Mouse (Mus musculus): Measurements from ENCODE around the gene Lgr4. TPM values are rescaled to one million over a fixed set of nuclear protein-coding genes. Genes with fewer than 3 reads are reported as not detected.
"Not testable (repeated sequence)": the region's sequence is repeated elsewhere in the genome, so short reads cannot be mapped to it uniquely, and the experiment has no call there.

The Lgr4 gene
- polyA plus RNA-seq (2014; fragmentation: Nextera tagmentation; extraction: Ambion mirVana) = 18.3 and 20.7 TPM in 2 replicates

- peak; percentile 98 for ATAC-seq (ENCODE audit: low FRiP score)
- peak within 1 kb of the TSS; percentile 74 for H3K4me2 ChIP-seq (replicated peaks; ENCODE audit: low read depth, low read length)
- WGBS = under 1% methylated on average over 81 of the region's 111 CpGs
Observed at GRCm38 (mm10) chr2:109917496-109918413, at the start of gene Lgr4. Gene Lgr4 (plus strand): TSS chr2:109917647.

GRCm38 (mm10) chr2:109879429-109879828 lies 38.0 kb upstream of the Lgr4 start:
- not testable (repeated sequence) for DNase-seq (ENCODE audit: low spot score); H3K27ac ChIP-seq (ENCODE audit: low read depth, low read length); H3K4me2 ChIP-seq (replicated peaks; ENCODE audit: low read depth, low read length); H3K4me3 ChIP-seq (ENCODE audit: low read depth, low read length); ATAC-seq (ENCODE audit: low FRiP score); H3K9ac ChIP-seq (ENCODE audit: low read depth, low read length); H3K27me3 ChIP-seq (ENCODE audit: control insufficient read depth, insufficient read depth, low read length); H3K36me3 ChIP-seq (ENCODE audit: control insufficient read depth, insufficient read depth, low read length); H3K4me1 ChIP-seq (replicated peaks; ENCODE audit: control insufficient read depth, insufficient read depth, low read length); H3K9me3 ChIP-seq (ENCODE audit: control insufficient read depth, low read length)
- WGBS = 85% methylated on average over 4 of the region's 4 CpGs

More at GRCm38 (mm10) chr2:109917496-109918413, at the start of gene Lgr4:
- peak within 1 kb of the TSS; percentile 98 for H3K27ac ChIP-seq (ENCODE audit: low read depth, low read length)
- no peaks in the 10 kb centered on the region for H3K9me3 ChIP-seq (ENCODE audit: control insufficient read depth, low read length)
- H3K4me3 ChIP-seq (ENCODE audit: low read depth, low read length) = peak within 1 kb of the TSS; percentile 92
- H3K9ac ChIP-seq (ENCODE audit: low read depth, low read length) = peak within 1 kb of the TSS; percentile 94
- no peaks in the 10 kb centered on the region for H3K27me3 ChIP-seq (ENCODE audit: control insufficient read depth, insufficient read depth, low read length)
- no peaks in the 10 kb centered on the region for H3K4me1 ChIP-seq (replicated peaks; ENCODE audit: control insufficient read depth, insufficient read depth, low read length)
- no peaks in the 10 kb centered on the region for H3K36me3 ChIP-seq (ENCODE audit: control insufficient read depth, insufficient read depth, low read length)
- DNase-seq (ENCODE audit: low spot score) = peak; percentile 93

DNA sequence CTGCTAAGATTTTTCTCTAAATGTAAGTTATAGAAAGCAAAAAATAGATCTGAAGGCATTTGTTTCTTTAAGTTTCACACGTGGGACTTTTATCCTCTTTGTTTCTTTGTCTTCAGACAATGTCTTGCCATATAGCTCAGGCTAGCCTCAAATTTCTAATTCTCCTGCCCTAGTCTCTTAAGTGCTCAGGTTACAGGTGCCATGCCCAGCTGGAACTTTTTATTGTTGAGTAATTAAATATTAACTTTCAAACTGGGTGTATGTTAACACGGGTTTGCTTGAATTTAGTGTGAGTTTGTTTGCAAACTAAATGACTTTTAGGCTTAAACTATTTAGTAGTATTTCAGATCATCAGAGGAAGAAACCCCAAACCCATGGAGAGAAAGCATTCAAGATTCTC lies 36.3 kb upstream of the Lgr4 start:
- ATAC-seq (ENCODE audit: low FRiP score) (no peak), DNase-seq (ENCODE audit: low spot score) (no peak)
- Histone ChIP-seq H3K27ac (ENCODE audit: low read depth, low read length) (no peak overlapping the region), H3K4me2 (replicated peaks; ENCODE audit: low read depth, low read length) (no peak overlapping the region), H3K27me3 (ENCODE audit: control insufficient read depth, insufficient read depth, low read length) (no peaks in the 10 kb centered on the region), H3K9me3 (ENCODE audit: control insufficient read depth, low read length) (no peaks in the 10 kb centered on the region), H3K4me3 (ENCODE audit: low read depth, low read length) (no peak overlapping the region), H3K9ac (ENCODE audit: low read depth, low read length) (no peak overlapping the region), H3K36me3 (ENCODE audit: control insufficient read depth, insufficient read depth, low read length) (no peaks in the 10 kb centered on the region), H3K4me1 (replicated peaks; ENCODE audit: control insufficient read depth, insufficient read depth, low read length) (no peaks in the 10 kb centered on the region)
- 63% methylated on average over 2 of the region's 2 CpGs for WGBS

DNA sequence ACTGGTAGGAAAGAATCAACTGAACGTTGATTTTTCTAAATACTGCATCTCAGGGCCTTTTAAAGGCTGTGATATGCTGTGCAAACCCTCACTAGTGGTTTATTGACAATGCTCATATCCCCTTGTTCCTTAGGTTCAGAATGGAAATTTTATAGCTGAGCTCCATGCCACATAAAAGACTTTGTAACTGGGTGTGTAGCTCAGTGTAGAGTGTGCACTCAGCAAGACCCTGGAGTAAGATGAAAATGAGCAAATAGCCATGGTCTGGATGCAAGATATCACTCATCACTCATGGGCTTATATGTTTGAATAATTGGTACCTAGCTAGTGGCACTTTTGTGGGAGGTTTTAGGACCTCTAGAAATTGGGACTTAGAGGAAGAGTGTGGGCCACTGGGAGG lies 35.8 kb upstream of the Lgr4 start:
- Histone ChIP-seq H3K4me2 (replicated peaks; ENCODE audit: low read depth, low read length) (no peak overlapping the region), H3K27ac (ENCODE audit: low read depth, low read length) (no peak overlapping the region), H3K9me3 (ENCODE audit: control insufficient read depth, low read length) (no peaks in the 10 kb centered on the region), H3K27me3 (ENCODE audit: control insufficient read depth, insufficient read depth, low read length) (no peaks in the 10 kb centered on the region), H3K4me1 (replicated peaks; ENCODE audit: control insufficient read depth, insufficient read depth, low read length) (no peaks in the 10 kb centered on the region), H3K36me3 (ENCODE audit: control insufficient read depth, insufficient read depth, low read length) (no peaks in the 10 kb centered on the region), H3K4me3 (ENCODE audit: low read depth, low read length) (no peak overlapping the region), H3K9ac (ENCODE audit: low read depth, low read length) (no peak overlapping the region)
- no peak for DNase-seq (ENCODE audit: low spot score)
- no peak for ATAC-seq (ENCODE audit: low FRiP score)
- 74% methylated on average over 1 of the region's 1 CpGs for WGBS

GRCm38 (mm10) chr2:109884106-109884505 lies 33.3 kb upstream of the Lgr4 start:
- 84% methylated on average over 4 of the region's 4 CpGs for WGBS
- no peaks in the 10 kb centered on the region for H3K27me3 ChIP-seq (ENCODE audit: control insufficient read depth, insufficient read depth, low read length)
- H3K4me1 ChIP-seq (replicated peaks; ENCODE audit: control insufficient read depth, insufficient read depth, low read length) = no peaks in the 10 kb centered on the region
- no peak overlapping the region for H3K4me2 ChIP-seq (replicated peaks; ENCODE audit: low read depth, low read length)
- no peak overlapping the region for H3K27ac ChIP-seq (ENCODE audit: low read depth, low read length)
- ATAC-seq (ENCODE audit: low FRiP score) (no peak), DNase-seq (ENCODE audit: low spot score) (no peak)
- no peaks in the 10 kb centered on the region for H3K9me3 ChIP-seq (ENCODE audit: control insufficient read depth, low read length)
- no peaks in the 10 kb centered on the region for H3K36me3 ChIP-seq (ENCODE audit: control insufficient read depth, insufficient read depth, low read length)
- H3K4me3 ChIP-seq (ENCODE audit: low read depth, low read length) = no peak overlapping the region
- no peak overlapping the region for H3K9ac ChIP-seq (ENCODE audit: low read depth, low read length)

DNA sequence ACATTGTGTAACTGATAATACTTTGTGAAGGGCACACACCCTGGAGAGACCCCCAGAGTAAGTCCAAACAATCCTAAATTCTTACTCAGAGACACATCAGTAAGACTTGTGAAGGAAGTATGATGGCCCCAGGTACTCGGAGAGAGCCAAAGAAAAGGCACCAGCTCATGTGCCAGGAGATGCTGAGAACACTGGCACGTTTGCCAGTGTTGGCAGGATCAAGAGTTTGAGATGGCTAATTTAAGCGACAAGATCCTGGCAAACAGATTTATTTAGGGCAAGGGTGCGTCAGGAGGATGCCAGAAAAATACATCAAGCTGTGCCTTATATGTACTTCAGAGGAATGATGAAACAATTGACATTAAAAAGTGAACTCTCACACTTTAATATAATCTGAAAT lies 32.9 kb upstream of the Lgr4 start:
- Histone ChIP-seq H3K4me2 (replicated peaks; ENCODE audit: low read depth, low read length) (no peak overlapping the region), H3K4me3 (ENCODE audit: low read depth, low read length) (no peak overlapping the region), H3K27ac (ENCODE audit: low read depth, low read length) (no peak overlapping the region), H3K9me3 (ENCODE audit: control insufficient read depth, low read length) (no peaks in the 10 kb centered on the region), H3K36me3 (ENCODE audit: control insufficient read depth, insufficient read depth, low read length) (no peaks in the 10 kb centered on the region), H3K9ac (ENCODE audit: low read depth, low read length) (no peak overlapping the region), H3K27me3 (ENCODE audit: control insufficient read depth, insufficient read depth, low read length) (no peaks in the 10 kb centered on the region), H3K4me1 (replicated peaks; ENCODE audit: control insufficient read depth, insufficient read depth, low read length) (no peaks in the 10 kb centered on the region)
- DNase-seq (ENCODE audit: low spot score) (no peak), ATAC-seq (ENCODE audit: low FRiP score) (no peak)
- WGBS = 69% methylated on average over 4 of the region's 4 CpGs

DNA sequence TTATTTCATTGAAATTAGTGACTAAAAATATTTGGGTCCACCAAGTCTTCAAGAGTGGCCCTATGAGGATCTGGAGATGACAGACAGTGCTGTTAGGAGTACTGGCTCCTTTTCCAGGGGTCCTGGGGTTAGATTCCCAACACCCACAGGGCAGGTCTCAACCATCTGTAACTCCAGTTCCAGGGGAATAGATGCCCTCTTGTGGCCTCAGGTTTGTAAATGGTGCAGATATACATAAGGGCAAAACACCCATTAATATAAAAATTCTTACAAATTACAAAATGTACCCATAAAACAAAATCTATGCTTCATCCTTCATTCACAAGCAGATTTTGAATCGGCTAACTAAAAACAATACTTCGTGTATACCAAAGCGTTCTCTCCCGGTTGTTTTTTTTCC lies 27.4 kb upstream of the Lgr4 start:
- H3K36me3 ChIP-seq (ENCODE audit: control insufficient read depth, insufficient read depth, low read length) = no peaks in the 10 kb centered on the region; the same call in 1 of the 2 replicates
- no peaks in the 10 kb centered on the region for H3K4me1 ChIP-seq (replicated peaks; ENCODE audit: control insufficient read depth, insufficient read depth, low read length)
- peak overlapping the region; percentile 84; the same call in 1 of the 2 replicates for H3K27ac ChIP-seq (ENCODE audit: low read depth, low read length)
- H3K4me3 ChIP-seq (ENCODE audit: low read depth, low read length) = peak overlapping the region; percentile 88
- H3K9me3 ChIP-seq (ENCODE audit: control insufficient read depth, low read length) = no peaks in the 10 kb centered on the region
- peak overlapping the region; percentile 90 for H3K9ac ChIP-seq (ENCODE audit: low read depth, low read length)
- no peaks in the 10 kb centered on the region for H3K27me3 ChIP-seq (ENCODE audit: control insufficient read depth, insufficient read depth, low read length)
- peak overlapping the region; percentile 66 for H3K4me2 ChIP-seq (replicated peaks; ENCODE audit: low read depth, low read length)
- 39% methylated on average over 4 of the region's 4 CpGs for WGBS
- ATAC-seq (ENCODE audit: low FRiP score) (0 out of 2 replicates have a peak, but pooled peaks have one; percentile 6), DNase-seq (ENCODE audit: low spot score) (no peak)

GRCm38 (mm10) chr2:109890597-109890996 lies 26.9 kb upstream of the Lgr4 start, which contains the start of gene Lin7c:
Gene Lin7c (plus strand): TSS chr2:109890853.
- peak; percentile 96 for DNase-seq (ENCODE audit: low spot score)
- 1% methylated on average over 41 of the region's 42 CpGs for WGBS
- peak within 1 kb of the TSS; percentile 84 for H3K27ac ChIP-seq (ENCODE audit: low read depth, low read length)
- H3K9ac ChIP-seq (ENCODE audit: low read depth, low read length) = peak within 1 kb of the TSS; percentile 90
- H3K4me3 ChIP-seq (ENCODE audit: low read depth, low read length) = peak within 1 kb of the TSS; percentile 88
- no peaks in the 10 kb centered on the region for H3K4me1 ChIP-seq (replicated peaks; ENCODE audit: control insufficient read depth, insufficient read depth, low read length)
- H3K9me3 ChIP-seq (ENCODE audit: control insufficient read depth, low read length) = no peaks in the 10 kb centered on the region
- peak within 1 kb of the TSS; percentile 66 for H3K4me2 ChIP-seq (replicated peaks; ENCODE audit: low read depth, low read length)
- no peaks in the 10 kb centered on the region for H3K27me3 ChIP-seq (ENCODE audit: control insufficient read depth, insufficient read depth, low read length)
- ATAC-seq (ENCODE audit: low FRiP score) = peak; percentile 100
- H3K36me3 ChIP-seq (ENCODE audit: control insufficient read depth, insufficient read depth, low read length) = no peaks in the 10 kb centered on the region; the same call in 1 of the 2 replicates
